ENCODE assay signal across 8 mouse cellular contexts in genomic region chr6:5725611-5726236, GRCm38 (mm10). TPM values are rescaled to one million over a fixed set of nuclear protein-coding genes. Genes with fewer than 3 reads are reported as not detected.
DNase-seq lines count a peak whose midpoint lies in the region; ATAC-seq and TF ChIP-seq lines count a peak whose summit lies in the region.

Gene Dync1i1, plus strand, starts transcription at chr6:5725639.

- peaks cover 8% of the 10 kb centered on the region; the same call in 1 of the 2 replicates for H3K27me3 ChIP-seq in heart, embryonic 13.5 days (replicated peaks)
- peaks cover 19% of the 10 kb centered on the region for H3K27me3 ChIP-seq in liver, embryonic 13.5 days
- peaks cover 6% of the 10 kb centered on the region; the same call in 1 of the 2 replicates for H3K27me3 ChIP-seq in neural tube, embryonic 14.5 days (ENCODE audit: control insufficient read depth, insufficient read depth, low read length)

- H3K4me3 ChIP-seq in embryonic fibroblast, embryonic 13.5 days (ENCODE audit: insufficient read depth, low read length): peak within 1 kb of the TSS; percentile 20
- peak within 1 kb of the TSS; percentile 60 for H3K4me3 ChIP-seq in heart, embryonic 13.5 days
- peak within 1 kb of the TSS; percentile 32 for H3K4me3 ChIP-seq in liver, embryonic 13.5 days (replicated peaks)
- H3K4me3 ChIP-seq in neural tube, embryonic 14.5 days (ENCODE audit: low read depth, low read length): peak within 1 kb of the TSS; percentile 45

- no peaks in the 10 kb centered on the region for H3K9me3 ChIP-seq in heart, embryonic 13.5 days
- no peaks in the 10 kb centered on the region for H3K9me3 ChIP-seq in liver, embryonic 13.5 days (replicated peaks)
- no peaks in the 10 kb centered on the region for H3K9me3 ChIP-seq in neural tube, embryonic 14.5 days (ENCODE audit: control insufficient read depth, low read length)

- H3K9ac ChIP-seq in heart, embryonic 13.5 days: peak within 1 kb of the TSS; percentile 73
- no peak within 1 kb of the TSS for H3K9ac ChIP-seq in liver, embryonic 13.5 days
- H3K9ac ChIP-seq in neural tube, embryonic 14.5 days (replicated peaks; ENCODE audit: low read depth, low read length): peak within 1 kb of the TSS; percentile 58

- H3K27ac ChIP-seq in embryonic fibroblast, embryonic 13.5 days (ENCODE audit: insufficient read depth, low read length): no peak within 1 kb of the TSS
- H3K27ac ChIP-seq in heart, embryonic 13.5 days (replicated peaks): no peak within 1 kb of the TSS
- H3K27ac ChIP-seq in liver, embryonic 13.5 days: no peak within 1 kb of the TSS
- H3K27ac ChIP-seq in neural tube, embryonic 14.5 days (ENCODE audit: low read depth, low read length): no peak within 1 kb of the TSS

- no peak for TF ChIP-seq POLR2A in embryonic fibroblast, embryonic 13.5 days (IDR thresholded peaks at IDR 0.05; ENCODE audit: low read depth, low read length)

- under 1% methylated on average over 40 of the region's 40 CpGs for WGBS in heart, embryonic 13.5 days
- WGBS in liver, embryonic 13.5 days (ENCODE audit: insufficient replicate concordance): under 1% methylated on average over 40 of the region's 40 CpGs
- WGBS in neural tube, embryonic 14.5 days: under 1% methylated on average over 28 of the region's 40 CpGs

- peak; percentile 73; the same call in 1 of the 2 replicates for ATAC-seq in heart, embryonic 13.5 days (ENCODE audit: extremely low read depth, insufficient number of reproducible peaks, low FRiP score, low TSS enrichment)
- peak; percentile 54; the same call in 1 of the 2 replicates for ATAC-seq in liver, embryonic 13.5 days (ENCODE audit: low read depth)
- peak; percentile 91 for ATAC-seq in neural tube, embryonic 14.5 days (ENCODE audit: low read depth)

- H3K4me1 ChIP-seq in embryonic fibroblast, embryonic 13.5 days (ENCODE audit: control insufficient read depth, insufficient read depth, low read length): no peaks in the 10 kb centered on the region
- H3K4me1 ChIP-seq in heart, embryonic 13.5 days: peaks cover 12% of the 10 kb centered on the region
- H3K4me1 ChIP-seq in liver, embryonic 13.5 days (replicated peaks): peaks cover 7% of the 10 kb centered on the region; the same call in 1 of the 2 replicates
- peaks cover 8% of the 10 kb centered on the region; the same call in 1 of the 2 replicates for H3K4me1 ChIP-seq in neural tube, embryonic 14.5 days (ENCODE audit: control insufficient read depth, insufficient read depth, low read length)

- peak; percentile 7 for DNase-seq in urinary bladder, postnatal 14 days (ENCODE audit: low spot score)
- no peak for DNase-seq in urinary bladder, adult 2 months (ENCODE audit: low spot score)
- DNase-seq in kidney, postnatal 25 days: peak; percentile 6 to 49
- DNase-seq in liver, embryonic 13.5 days: no peak
- peak; percentile 32 for DNase-seq in yolk sac, embryonic 10.5 days (ENCODE audit: low spot score)

- peak within 1 kb of the TSS; percentile 74 for H3K4me2 ChIP-seq in heart, embryonic 13.5 days
- H3K4me2 ChIP-seq in liver, embryonic 13.5 days: peak within 1 kb of the TSS; percentile 59
- H3K4me2 ChIP-seq in neural tube, embryonic 14.5 days (ENCODE audit: low read depth, low read length): peak within 1 kb of the TSS; percentile 89

- TF ChIP-seq CTCF in embryonic fibroblast, embryonic 13.5 days (IDR thresholded peaks at IDR 0.05; ENCODE audit: borderline replicate concordance, insufficient read depth, low read length): no peak

- no peaks in the 10 kb centered on the region for H3K36me3 ChIP-seq in heart, embryonic 13.5 days
- H3K36me3 ChIP-seq in liver, embryonic 13.5 days: no peaks in the 10 kb centered on the region
- no peaks in the 10 kb centered on the region for H3K36me3 ChIP-seq in neural tube, embryonic 14.5 days (ENCODE audit: control insufficient read depth, insufficient read depth, low read length)

RNA-seq across cellular contexts. Expression of gene Dync1i1, which starts in this region (rescaled TPM):
- 0.25 and 0.34 TPM in 2 replicates for polyA plus RNA-seq in urinary bladder, adult 2 months (2012; rRNA removed)
- polyA plus RNA-seq in embryonic fibroblast, embryonic 13.5 days (2011; ENCODE audit: insufficient read length, low read depth, missing spikeins): 0.32 and 1.4 TPM in 2 replicates
- polyA plus RNA-seq in heart, embryonic 13.5 days (2015; fragmentation: Nextera tagmentation; extraction: Ambion mirVana): 2.9 and 3.4 TPM in 2 replicates
- 0.15 TPM in 2 replicates for polyA plus RNA-seq in liver, embryonic 13.5 days (2015; fragmentation: Nextera tagmentation; extraction: Ambion mirVana)
- polyA plus RNA-seq in neural tube, embryonic 14.5 days (2014; fragmentation: Nextera tagmentation; extraction: Ambion mirVana): 32.2 and 37.7 TPM in 2 replicates

Comparison
In these comparisons a context has a peak if more than half of its experiments do, and no peak if none do; other contexts are left out.
1. DNase-seq: peak in urinary bladder, postnatal 14 days (single experiment), kidney, postnatal 25 days (2 of 2) and yolk sac, embryonic 10.5 days (single experiment); none in urinary bladder, adult 2 months (single experiment) and liver, embryonic 13.5 days (single experiment).
2. Peak in ATAC-seq, H3K4me3 ChIP-seq and H3K4me2 ChIP-seq in liver, embryonic 13.5 days; RNA of the gene not detected or under 1 TPM.
3. Peak in every context shown above with its lines, with median percentiles within 50 percentile points of each other: H3K4me3 ChIP-seq, ATAC-seq and H3K4me2 ChIP-seq.